Mouse (Mus musculus) kidney, adult 2 months (tissue): ENCODE data around the gene Ctbs. TPM values are rescaled to one million over a fixed set of nuclear protein-coding genes. Genes with fewer than 3 reads are reported as not detected.

Experiments used
- DNase-seq: peaks from one replicate; pipeline ENCODE4 v3.0.0; 2021
- H3K27ac ChIP-seq: fragments of 200-500 bp; 2 replicates; pipeline ENCODE4 v1.5.1; 2012; ENCODE audit warnings: low read depth, low read length, control low read depth, inconsistent platforms; ENCODE audit not compliant: insufficient read depth
- H3K27me3 ChIP-seq: fragments of 200-500 bp; replicated peaks from 2 replicates; pipeline ENCODE4 v1.6.1; 2012; ENCODE audit warnings: mild to moderate bottlenecking, moderate library complexity, low read length, inconsistent platforms; ENCODE audit not compliant: control insufficient read depth, insufficient read depth
- H3K36me3 ChIP-seq: fragments of 200-500 bp; 2 replicates; pipeline ENCODE4 v1.6.1; 2012; ENCODE audit warnings: mild to moderate bottlenecking, moderate library complexity, low read length, inconsistent platforms; ENCODE audit not compliant: control insufficient read depth, insufficient read depth
- H3K4me1 ChIP-seq: fragments of 200-500 bp; 2 replicates; pipeline ENCODE4 v1.6.1; 2011; ENCODE audit warnings: low read length; ENCODE audit not compliant: control insufficient read depth, insufficient read depth
- H3K4me3 ChIP-seq: fragments of 200-500 bp; 2 replicates; pipeline ENCODE4 v1.5.1; 2011; ENCODE audit warnings: mild to moderate bottlenecking, low read depth, low read length, control low read depth; ENCODE audit not compliant: insufficient read depth
- CTCF ChIP-seq: fragments of 200-500 bp; conservative IDR thresholded peaks from 2 replicates; pipeline ENCODE4 v1.5.1; 2011; ENCODE audit warnings: low read depth, mild to moderate bottlenecking, control low read depth, low read length, moderate library complexity, mixed read lengths; ENCODE audit not compliant: insufficient read depth, insufficient read length
- POLR2A ChIP-seq: fragments of 200-500 bp; IDR thresholded peaks from one replicate; pipeline ENCODE4 v1.6.1; 2011; ENCODE audit warnings: low read depth, low read length, control low read depth
- WGBS: fragments of 180-500 bp; shearing (Covaris S2); methylation state at CpG from one replicate; pipeline ENCODE4 v1.1.7; 2018; 5-methylcytosine and 5-hydroxymethylcytosine counted together
- polyA plus RNA-seq: library from polyadenylated mRNA; depleted of rRNA; stranded (reverse); fragments of >200 nt; gene quantifications from 2 replicates; pipeline ENCODE4 v1.2.3, GENCODE M21; 2012

Gene Ctbs
- polyA plus RNA-seq, 1 experiment = 10.7 TPM

DNA sequence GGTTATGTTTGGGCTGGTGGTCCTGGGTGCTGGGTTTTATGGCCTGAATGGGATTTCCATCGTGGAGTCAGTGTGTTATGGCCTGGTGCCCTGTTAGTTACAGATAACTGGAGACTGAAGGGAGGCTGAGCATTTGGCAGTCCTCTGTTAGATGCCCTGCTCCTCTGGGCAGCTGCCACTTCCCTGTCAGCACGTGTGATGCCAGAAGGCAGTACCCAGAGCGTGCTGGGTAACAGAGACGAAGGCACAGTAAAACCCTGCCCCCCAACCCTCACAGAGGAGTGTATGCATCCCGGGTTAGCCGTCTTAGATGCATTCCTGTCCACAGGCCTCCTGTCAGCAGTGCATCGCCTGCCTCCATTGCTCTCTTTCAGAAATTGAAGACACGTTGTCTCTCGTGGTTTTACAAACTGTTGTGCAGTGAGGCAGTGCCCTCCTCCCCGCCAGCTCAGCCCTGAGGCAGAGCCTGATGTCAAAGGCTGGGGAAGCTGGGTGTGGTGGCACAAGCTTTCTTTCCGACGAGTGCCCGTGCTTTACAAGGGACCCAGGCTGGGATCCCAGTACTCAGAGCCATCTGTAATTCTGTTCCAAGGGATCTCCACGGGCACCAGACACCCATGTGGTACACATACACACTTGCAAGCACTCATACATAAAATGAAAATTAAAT lies 15.8 kb upstream of the Ctbs start:
- TF ChIP-seq CTCF (no peak), POLR2A (no peak)
- Histone ChIP-seq H3K4me3 (no peak overlapping the region), H3K27me3 (no peaks in the 10 kb centered on the region), H3K36me3 (peaks cover 4% of the 10 kb centered on the region), H3K27ac (no peak overlapping the region), H3K4me1 (no peaks in the 10 kb centered on the region)
- DNase-seq = no peak
- 85% methylated on average over 14 of the region's 14 CpGs for WGBS

DNA sequence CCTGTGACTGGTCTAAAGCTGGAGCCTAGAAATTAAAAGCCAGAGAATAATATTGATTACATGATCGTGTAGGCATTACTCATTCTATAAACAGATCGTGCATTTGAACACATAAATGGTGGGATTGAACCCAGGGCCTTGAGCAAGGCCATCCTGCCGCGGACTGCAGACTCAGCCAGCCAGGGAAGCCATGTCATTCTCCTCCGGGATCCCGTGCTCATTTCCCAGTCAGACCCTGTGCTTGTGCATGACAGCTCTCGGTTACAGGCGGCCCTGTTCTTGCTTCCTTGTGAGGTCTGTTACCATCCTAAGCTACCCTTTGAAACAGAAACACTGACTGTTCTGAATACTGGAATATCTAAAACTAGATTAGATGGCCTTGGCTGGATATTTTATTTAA lies 14.9 kb upstream of the Ctbs start:
- H3K36me3 ChIP-seq = peaks cover 4% of the 10 kb centered on the region

DNA sequence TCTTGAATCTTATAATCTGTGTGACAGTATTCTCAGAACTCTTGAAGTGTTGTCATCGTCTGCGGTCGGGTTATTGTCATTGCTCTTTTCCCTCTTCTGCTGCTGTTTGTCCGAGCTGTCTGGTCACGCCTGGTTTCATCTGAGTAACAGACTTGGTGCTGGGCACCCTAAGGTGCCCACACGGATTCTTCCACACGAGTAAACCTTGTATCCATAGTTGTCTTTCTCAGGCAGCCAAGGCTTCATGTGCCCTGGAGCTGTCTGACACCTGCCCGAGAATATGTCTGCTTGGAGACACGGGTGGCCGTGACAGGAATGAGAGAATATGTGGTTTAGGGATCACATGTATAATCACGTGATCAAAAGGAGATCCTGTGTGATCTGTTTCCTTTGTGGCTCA lies 14.1 kb upstream of the Ctbs start:
- TF ChIP-seq POLR2A (no peak), CTCF (no peak)
- DNase-seq = no peak
- 65% methylated on average over 11 of the region's 11 CpGs for WGBS

More for the DNA sequence above, 14.9 kb upstream of the Ctbs start:
- no peak for DNase-seq
- no peak for TF ChIP-seq POLR2A
- TF ChIP-seq CTCF = no peak
- H3K4me3 ChIP-seq = no peak overlapping the region
- no peaks in the 10 kb centered on the region for H3K4me1 ChIP-seq
- H3K27me3 ChIP-seq = no peaks in the 10 kb centered on the region
- no peak overlapping the region for H3K27ac ChIP-seq
- 86% methylated on average over 8 of the region's 8 CpGs for WGBS

GRCm38 (mm10) chr3:146436114-146436513 lies 13.5 kb upstream of the Ctbs start:
- 91% methylated on average over 8 of the region's 8 CpGs for WGBS
- Histone ChIP-seq H3K27me3 (no peaks in the 10 kb centered on the region), H3K4me1 (no peaks in the 10 kb centered on the region), H3K4me3 (no peak overlapping the region), H3K36me3 (peaks cover 4% of the 10 kb centered on the region; the same call in 1 of the 2 replicates), H3K27ac (no peak overlapping the region)
- DNase-seq = no peak
- TF ChIP-seq CTCF = no peak
- no peak for TF ChIP-seq POLR2A

More for the DNA sequence above, 14.1 kb upstream of the Ctbs start:
- no peaks in the 10 kb centered on the region for H3K4me1 ChIP-seq
- peak overlapping the region; percentile 5; the same call in 1 of the 2 replicates for H3K27ac ChIP-seq
- H3K27me3 ChIP-seq = no peaks in the 10 kb centered on the region
- H3K36me3 ChIP-seq = peaks cover 4% of the 10 kb centered on the region
- no peak overlapping the region for H3K4me3 ChIP-seq

GRCm38 (mm10) chr3:146440011-146440410 lies 9.6 kb upstream of the Ctbs start:
- no peak for DNase-seq
- Histone ChIP-seq H3K36me3 (no peaks in the 10 kb centered on the region), H3K27me3 (no peaks in the 10 kb centered on the region), H3K27ac (no peak overlapping the region), H3K4me1 (peaks cover 9% of the 10 kb centered on the region; the same call in 1 of the 2 replicates), H3K4me3 (no peak overlapping the region)
- TF ChIP-seq CTCF (no peak), POLR2A (no peak)
- 97% methylated on average over 12 of the region's 12 CpGs for WGBS

GRCm38 (mm10) chr3:146440422-146440821 lies 9.2 kb upstream of the Ctbs start:
- no peak overlapping the region for H3K4me3 ChIP-seq
- no peak overlapping the region for H3K27ac ChIP-seq
- peaks cover 9% of the 10 kb centered on the region; the same call in 1 of the 2 replicates for H3K4me1 ChIP-seq
- no peaks in the 10 kb centered on the region for H3K36me3 ChIP-seq
- H3K27me3 ChIP-seq = no peaks in the 10 kb centered on the region
- no peak for DNase-seq
- WGBS = 84% methylated on average over 7 of the region's 7 CpGs
- TF ChIP-seq CTCF = no peak

DNA sequence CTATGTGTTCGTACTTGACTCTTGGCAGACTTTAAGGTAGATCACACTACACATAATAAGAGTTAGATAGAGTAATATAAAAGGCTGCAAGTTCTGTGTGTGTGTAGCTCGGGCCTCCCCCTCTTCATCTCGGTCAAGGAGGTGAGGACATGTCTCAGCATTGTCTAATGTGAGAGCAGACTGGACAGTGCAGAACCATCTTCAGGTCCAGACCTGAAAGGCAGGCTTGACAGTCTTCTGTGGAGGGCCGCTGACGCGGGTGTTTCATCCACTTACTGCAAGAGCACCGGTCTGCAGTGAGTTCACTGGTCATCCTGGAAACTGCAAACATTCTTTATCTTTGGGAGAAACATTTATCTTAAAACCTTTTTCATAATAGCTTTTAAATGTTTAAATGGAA lies 7.1 kb upstream of the Ctbs start:
- TF ChIP-seq POLR2A (no peak), CTCF (no peak)
- H3K27ac ChIP-seq = peak overlapping the region; percentile 80
- 63% methylated on average over 7 of the region's 7 CpGs for WGBS
- no peaks in the 10 kb centered on the region; the same call in 1 of the 2 replicates for H3K36me3 ChIP-seq
- peaks cover 9% of the 10 kb centered on the region; the same call in 1 of the 2 replicates for H3K4me1 ChIP-seq
- no peak for DNase-seq
- no peaks in the 10 kb centered on the region for H3K27me3 ChIP-seq
- H3K4me3 ChIP-seq = no peak overlapping the region
